Mouse (Mus musculus) 3134 (cell line): ENCODE measurements around the gene Mlec.
A peak's percentile ranks its signal among the peaks of the same experiment; 100 is the strongest.
"Not testable (repeated sequence)": the region's sequence is repeated elsewhere in the genome, so short reads cannot be mapped to it uniquely, and the experiment has no call there.

Experiments
- DNase-seq: peaks from one replicate; pipeline ENCODE4 v3.0.0-alpha.2; 2011; ENCODE audit warnings: low spot score; ENCODE audit not compliant: insufficient read length; ENCODE audit errors: extremely low read depth

Mlec gene

GRCm38 (mm10) chr5:115181248-115181940, 23.4 kb upstream of the Mlec start:
- no peak for DNase-seq

- no peak for DNase-seq
These were observed 21.6 kb upstream of the Mlec start for GRCm38 (mm10) chr5:115179596-115179995.

- DNase-seq, result no peak
These were observed 19.9 kb upstream of the Mlec start for GRCm38 (mm10) chr5:115177866-115178265.

GRCm38 (mm10) chr5:115174554-115174953, 16.6 kb upstream of the Mlec start:
- DNase-seq, result no peak

GRCm38 (mm10) chr5:115170150-115170549, 12.2 kb upstream of the Mlec start:
- DNase-seq, result no peak

DNA sequence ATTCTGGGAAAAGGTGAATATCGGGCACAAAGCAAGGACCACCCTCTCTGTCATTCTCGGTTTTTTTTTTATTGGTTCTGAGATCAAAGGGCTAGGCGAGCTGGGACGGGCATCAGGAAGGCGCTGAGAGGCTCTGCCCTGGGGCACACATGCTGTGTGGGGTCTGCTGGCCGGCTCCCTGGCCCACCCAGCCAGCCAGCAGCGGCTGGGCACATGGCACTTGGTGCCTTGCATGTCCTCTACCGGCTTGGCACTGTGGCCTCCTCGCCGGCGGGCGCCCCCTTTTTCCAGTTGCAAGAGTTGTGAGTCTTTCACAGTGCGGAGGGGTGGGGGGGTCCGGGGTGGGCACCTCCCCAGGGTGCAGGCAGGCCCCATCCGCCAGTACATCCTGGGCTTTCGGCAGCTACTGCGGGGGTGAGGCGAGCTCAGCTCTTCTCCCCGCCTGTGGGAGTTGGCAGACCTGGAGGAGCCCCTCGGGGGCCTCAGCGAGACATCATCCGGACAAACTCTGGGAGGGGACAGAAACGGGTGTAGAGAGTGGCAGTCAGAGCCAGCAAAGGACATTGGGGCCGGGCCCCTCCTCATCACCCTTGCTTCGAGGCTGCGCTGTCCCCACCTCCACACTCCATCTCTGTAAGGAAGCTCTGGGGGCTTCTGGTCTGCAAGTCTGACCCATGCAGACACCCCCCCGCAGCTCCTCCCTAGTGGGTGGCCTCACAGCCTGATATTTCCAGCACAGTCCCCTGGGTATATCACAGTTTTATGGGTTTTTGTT, 10.8 kb upstream of the Mlec start:
- no peak for DNase-seq

DNA sequence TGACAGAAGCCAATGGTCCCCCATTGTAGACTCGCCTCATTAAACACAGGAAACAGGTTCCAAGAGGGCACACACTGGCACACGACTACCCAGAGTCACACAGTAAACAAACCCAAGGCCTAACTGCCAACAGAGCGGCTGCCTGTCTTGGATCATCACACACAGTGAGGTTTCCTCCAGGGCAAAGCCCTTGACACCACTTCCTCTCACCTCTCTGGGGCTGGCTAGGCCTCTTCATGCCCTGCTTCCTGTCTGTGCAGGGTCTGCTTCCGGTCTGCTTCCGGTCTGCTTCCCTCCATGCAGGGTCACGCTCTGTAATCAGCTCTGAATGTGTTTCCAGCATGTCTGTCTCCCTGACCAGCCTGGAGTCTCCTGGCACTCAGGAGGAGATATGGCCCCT, 9.4 kb upstream of the Mlec start:
- no peak for DNase-seq

DNA sequence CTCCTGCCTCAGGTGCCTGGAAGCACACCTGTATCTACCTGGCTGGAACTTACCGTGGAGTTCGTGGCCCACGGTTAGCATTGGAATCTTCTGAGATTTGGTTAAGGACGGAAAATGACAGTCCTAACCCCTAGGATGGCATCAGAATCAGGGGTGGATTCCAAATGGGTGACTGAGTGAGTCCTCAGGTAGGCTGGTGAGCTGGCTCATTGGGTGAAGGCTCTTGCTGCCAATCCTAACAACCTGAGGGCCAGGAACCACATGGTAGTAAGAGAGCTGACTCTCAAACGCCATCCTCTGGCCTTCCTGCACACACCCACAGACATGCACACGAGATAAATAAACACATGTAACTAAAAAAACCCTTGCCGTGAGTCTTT, 8.8 kb upstream of the Mlec start:
- no peak for DNase-seq

DNA sequence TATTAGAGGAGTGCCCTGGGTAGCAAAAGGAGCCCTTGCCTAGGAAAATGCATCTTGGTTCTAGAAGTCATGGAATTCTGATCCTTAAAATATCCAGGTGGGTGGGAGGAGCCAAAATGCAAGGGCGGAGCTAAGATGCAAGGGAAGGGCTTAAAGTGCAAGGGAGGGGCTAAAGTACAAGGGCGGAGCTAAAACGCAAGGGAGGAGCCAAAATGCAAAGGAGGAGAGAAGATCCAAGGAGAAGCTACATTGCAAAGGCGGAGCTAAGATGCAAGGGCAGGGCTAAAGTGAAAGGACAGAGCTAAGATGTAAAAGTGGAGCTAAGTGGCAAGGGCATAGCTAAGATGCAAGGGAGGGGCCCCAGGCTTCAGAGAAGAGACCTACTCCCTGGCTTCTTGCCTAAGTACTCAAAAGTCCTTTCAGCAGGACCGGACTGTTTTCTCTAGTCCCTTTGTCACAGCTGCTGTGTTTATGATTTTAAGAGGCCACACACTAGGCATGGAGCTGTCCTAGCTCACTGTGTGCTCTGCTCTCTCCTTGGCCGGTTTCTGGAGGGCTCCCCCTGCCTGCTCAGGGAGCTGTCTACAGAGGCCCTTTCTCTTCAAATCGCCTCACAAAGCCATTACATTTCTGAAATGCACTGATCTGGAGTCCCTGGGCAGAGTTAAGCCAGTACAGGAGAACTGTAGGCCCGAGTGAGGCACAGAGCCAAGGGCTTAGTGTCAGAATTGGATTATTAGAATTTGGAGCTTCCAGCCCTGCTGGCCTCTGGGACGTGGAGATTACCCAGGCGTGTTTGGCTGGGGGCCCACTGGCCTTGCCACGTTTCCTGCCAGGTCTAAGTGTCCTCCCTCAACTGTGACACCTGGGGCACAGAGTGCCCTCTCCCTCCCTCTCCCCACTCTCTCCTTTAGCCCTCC, 8.2 kb upstream of the Mlec start:
- DNase-seq, result no peak

- DNase-seq, result no peak
These were observed 7.4 kb upstream of the Mlec start for GRCm38 (mm10) chr5:115165351-115165750.

DNA sequence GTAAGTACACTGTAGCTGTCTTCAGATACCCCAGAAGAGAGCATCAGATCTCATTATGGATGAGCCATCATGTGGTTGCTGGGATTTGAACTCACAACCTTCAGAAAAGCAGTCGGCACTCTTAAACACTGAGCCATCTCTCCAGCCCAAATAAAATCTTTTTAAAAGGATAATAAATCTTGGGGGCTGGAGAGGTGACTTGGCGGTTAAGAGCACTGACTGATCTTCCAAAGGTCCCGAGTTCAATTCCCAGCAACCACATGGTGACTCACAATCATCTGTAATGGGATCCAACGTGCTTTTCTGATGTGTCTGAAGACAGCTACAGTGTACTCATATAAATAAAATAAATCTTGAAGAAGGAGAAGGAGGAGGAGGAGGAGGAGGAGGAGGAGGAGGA, 6.5 kb upstream of the Mlec start:
- not testable (repeated sequence) for DNase-seq

GRCm38 (mm10) chr5:115163563-115163962, 5.6 kb upstream of the Mlec start:
- peak; percentile 39 for DNase-seq

GRCm38 (mm10) chr5:115161940-115162279, 3.9 kb upstream of the Mlec start:
- DNase-seq, result not testable (repeated sequence)

DNA sequence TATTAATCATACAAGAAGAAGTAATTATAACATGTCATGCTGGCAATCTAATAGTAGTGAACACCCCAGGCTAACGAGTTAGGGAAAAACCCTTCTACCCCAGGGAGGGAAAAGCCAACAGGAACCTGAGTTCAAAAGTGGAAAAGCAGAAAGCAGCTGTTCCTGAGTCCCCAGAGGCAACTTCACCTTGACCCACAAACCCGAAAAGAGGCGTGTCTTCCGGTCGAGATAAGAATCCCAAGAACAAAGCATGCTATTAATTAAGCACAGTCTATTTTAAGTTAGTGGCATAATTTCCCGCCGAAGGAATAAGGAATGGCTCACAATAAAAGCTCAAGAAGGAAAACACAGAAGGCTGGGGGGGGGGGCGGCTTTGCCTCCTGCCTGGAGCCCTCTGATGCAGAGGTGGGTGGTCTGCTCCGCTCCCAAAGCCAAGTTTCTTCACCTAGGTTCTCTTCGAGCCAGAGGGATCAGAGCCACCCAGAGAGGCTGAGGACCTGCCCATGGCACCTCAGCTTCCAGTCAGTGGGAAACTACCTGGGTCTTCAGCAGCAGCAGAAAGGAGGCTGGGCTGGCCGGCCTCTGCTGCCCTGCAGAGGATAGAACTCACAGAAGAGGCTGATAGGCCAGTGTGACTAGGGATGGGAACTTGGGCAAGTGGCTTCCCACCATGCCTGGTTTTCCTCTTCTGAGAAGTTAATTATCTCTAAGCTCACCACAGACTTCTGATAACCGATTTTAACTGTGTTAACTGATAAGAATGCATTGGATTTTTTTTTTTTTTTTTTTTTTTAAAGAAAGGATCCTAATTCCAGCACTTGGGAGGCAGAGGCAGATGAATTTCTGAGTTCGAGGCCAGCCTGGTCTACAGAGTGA, 3.3 kb upstream of the Mlec start:
- DNase-seq, result no peak

DNA sequence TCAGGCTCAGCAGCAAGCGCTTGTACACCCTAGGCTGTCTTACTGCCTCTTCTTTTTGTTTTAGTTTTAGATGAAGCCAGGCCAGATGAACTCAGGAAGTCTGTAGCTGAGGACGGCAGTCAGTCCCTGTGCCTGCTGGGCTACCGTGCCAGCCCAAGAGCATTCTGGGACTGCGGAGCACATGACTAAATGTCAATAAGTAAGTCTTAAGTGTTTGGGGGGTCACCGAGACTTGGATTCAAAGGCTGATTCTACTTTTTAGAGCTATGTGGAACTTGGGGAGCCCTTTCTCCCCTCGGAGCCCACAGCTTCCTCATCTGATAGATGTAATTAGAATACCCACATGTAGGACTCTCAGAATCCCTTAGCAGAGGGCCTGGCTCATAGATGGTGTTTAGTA, 2.7 kb upstream of the Mlec start:
- DNase-seq, result no peak

DNA sequence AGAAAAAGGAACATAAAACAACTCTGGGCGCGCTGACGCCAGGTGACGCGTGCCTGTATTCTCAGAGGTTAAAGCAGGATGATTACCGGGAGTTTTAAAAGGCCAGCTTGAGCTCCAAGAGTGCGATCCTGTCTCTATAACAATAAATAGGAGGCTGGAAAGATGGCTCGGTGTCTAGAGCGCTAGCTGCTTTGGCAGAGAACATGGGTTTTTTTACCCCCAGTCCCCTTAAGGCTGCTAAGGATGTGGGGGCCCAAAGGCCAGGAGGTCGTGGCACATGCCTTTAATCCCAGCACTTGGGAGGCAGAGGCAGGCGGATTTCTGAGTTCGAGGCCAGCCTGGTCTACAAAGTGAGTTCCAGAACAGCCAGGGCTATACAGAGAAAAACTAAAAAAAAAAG, 1.2 kb upstream of the Mlec start:
- no peak for DNase-seq

GRCm38 (mm10) chr5:115156933-115157589, 918 bp downstream of the Mlec start:
- peak; percentile 53 for DNase-seq

DNA sequence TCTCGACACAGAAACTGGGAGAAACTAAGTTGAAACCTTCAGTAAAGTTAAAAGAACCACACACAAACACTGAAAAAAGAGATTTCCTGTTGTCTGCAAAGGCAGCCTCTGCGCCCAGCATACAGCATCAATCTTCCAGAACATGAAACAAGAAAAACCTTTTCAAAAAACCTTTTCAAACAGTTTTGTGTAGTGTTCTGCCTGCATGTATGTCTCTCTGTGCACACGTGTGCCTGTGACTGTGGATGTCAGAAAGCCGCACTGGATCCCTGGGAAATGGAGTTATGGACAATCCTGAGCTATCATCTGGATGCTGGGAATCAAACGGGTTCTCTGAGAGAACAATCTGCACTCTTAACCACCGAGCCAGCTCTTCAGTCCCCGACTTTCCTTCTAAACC, 1.6 kb downstream of the Mlec start:
- DNase-seq, result no peak

DNA sequence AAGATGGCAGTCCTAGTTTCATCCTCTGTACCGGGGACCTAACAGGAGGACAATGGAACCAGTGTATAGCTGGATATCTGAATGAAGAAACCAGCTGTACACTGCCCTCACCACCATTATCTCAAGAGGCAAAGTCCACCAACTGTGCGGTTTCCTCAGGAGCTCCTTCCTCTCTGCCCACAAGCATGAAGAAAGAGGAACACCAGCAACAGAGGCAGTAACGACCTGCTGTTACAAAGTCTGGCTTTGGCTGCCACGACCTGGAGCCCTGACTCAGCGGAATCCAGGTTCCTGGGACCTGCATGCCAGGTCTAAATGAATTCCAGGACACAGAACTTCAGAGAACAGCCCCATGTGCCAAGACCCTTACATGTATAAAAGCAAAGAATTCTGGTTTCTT, 2.1 kb downstream of the Mlec start:
- no peak for DNase-seq

GRCm38 (mm10) chr5:115155156-115155631, 2.8 kb downstream of the Mlec start:
- DNase-seq, result no peak
